Mouse (Mus musculus) olfactory bulb, adult 2 months (tissue): ENCODE data around the gene Acvr2a.

Experiments
- CTCF ChIP-seq: fragments of 200-500 bp; IDR thresholded peaks from 2 replicates; pipeline ENCODE4 v1.5.1; 2012; ENCODE audit warnings: low read depth, mild to moderate bottlenecking, low read length, moderate library complexity; ENCODE audit not compliant: insufficient read depth
- POLR2A ChIP-seq: fragments of 200-500 bp; IDR thresholded peaks from 2 replicates; pipeline ENCODE4 v1.6.1; 2012; ENCODE audit warnings: mild to moderate bottlenecking, low read depth, low read length, moderate library complexity; ENCODE audit not compliant: insufficient read depth

- TF ChIP-seq CTCF (no peak), POLR2A (peak; percentile 3; the same call in 1 of the 2 replicates)
Observed at GRCm38 (mm10) chr2:48814223-48815038, 522 bp downstream of the Acvr2a start.
